Mouse (Mus musculus): ENCODE measurements around the gene Slc6a1. TPM values are rescaled to one million over a fixed set of nuclear protein-coding genes. Genes with fewer than 3 reads are reported as not detected.

Gene Slc6a1
- polyA plus RNA-seq, 1 experiment from 2014 or later = not detected

- 91% methylated on average over 15 of the region's 15 CpGs for WGBS (ENCODE audit: missing documents)
- no peaks in the 10 kb centered on the region for H3K79me2 ChIP-seq (ENCODE audit: inconsistent target)
- H3K27ac ChIP-seq = no peak overlapping the region
- H3K36me3 ChIP-seq (ENCODE audit: inconsistent target) = no peaks in the 10 kb centered on the region
- H3K4me3 ChIP-seq (ENCODE audit: inconsistent target) = no peak overlapping the region
Observed at GRCm38 (mm10) chr6:114272279-114272678, 10.2 kb upstream of the Slc6a1 start.

GRCm38 (mm10) chr6:114273997-114274728 lies 8.3 kb upstream of the Slc6a1 start:
- Histone ChIP-seq H3K79me2 (ENCODE audit: inconsistent target) (no peaks in the 10 kb centered on the region), H3K36me3 (ENCODE audit: inconsistent target) (no peaks in the 10 kb centered on the region), H3K27ac (no peak overlapping the region), H3K4me3 (ENCODE audit: inconsistent target) (no peak overlapping the region)
- WGBS (ENCODE audit: missing documents) = 62% methylated on average over 14 of the region's 14 CpGs

- Histone ChIP-seq H3K79me2 (ENCODE audit: inconsistent target) (no peaks in the 10 kb centered on the region), H3K27ac (no peak overlapping the region), H3K36me3 (ENCODE audit: inconsistent target) (no peaks in the 10 kb centered on the region), H3K4me3 (ENCODE audit: inconsistent target) (no peak overlapping the region)
- WGBS (ENCODE audit: missing documents) = 64% methylated on average over 8 of the region's 8 CpGs
Observed at GRCm38 (mm10) chr6:114275800-114276199, 6.6 kb upstream of the Slc6a1 start.

GRCm38 (mm10) chr6:114283278-114283770 lies 889 bp downstream of the Slc6a1 start:
- H3K79me2 ChIP-seq (ENCODE audit: inconsistent target) = no peaks in the 10 kb centered on the region
- 23% methylated on average over 8 of the region's 8 CpGs for WGBS (ENCODE audit: missing documents)
- H3K27ac ChIP-seq = no peak overlapping the region
- no peak overlapping the region for H3K4me3 ChIP-seq (ENCODE audit: inconsistent target)
- no peaks in the 10 kb centered on the region for H3K36me3 ChIP-seq (ENCODE audit: inconsistent target)

- WGBS (ENCODE audit: missing documents) = 63% methylated on average over 10 of the region's 10 CpGs
- Histone ChIP-seq H3K4me3 (ENCODE audit: inconsistent target) (no peak overlapping the region), H3K79me2 (ENCODE audit: inconsistent target) (no peaks in the 10 kb centered on the region), H3K36me3 (ENCODE audit: inconsistent target) (no peaks in the 10 kb centered on the region), H3K27ac (no peak overlapping the region)
Observed at GRCm38 (mm10) chr6:114283927-114284703, 1.7 kb downstream of the Slc6a1 start.

- H3K27ac ChIP-seq = no peak overlapping the region
- 47% methylated on average over 3 of the region's 4 CpGs for WGBS (ENCODE audit: missing documents)
- H3K36me3 ChIP-seq (ENCODE audit: inconsistent target) = no peaks in the 10 kb centered on the region
- H3K4me3 ChIP-seq (ENCODE audit: inconsistent target) = no peak overlapping the region
- no peaks in the 10 kb centered on the region for H3K79me2 ChIP-seq (ENCODE audit: inconsistent target)
Observed at GRCm38 (mm10) chr6:114285424-114285823, 3.0 kb downstream of the Slc6a1 start.

- Histone ChIP-seq H3K4me3 (ENCODE audit: inconsistent target) (no peak overlapping the region), H3K36me3 (ENCODE audit: inconsistent target) (no peaks in the 10 kb centered on the region), H3K27ac (no peak overlapping the region), H3K79me2 (ENCODE audit: inconsistent target) (no peaks in the 10 kb centered on the region)
- 23% methylated on average over 7 of the region's 7 CpGs for WGBS (ENCODE audit: missing documents)
Observed at GRCm38 (mm10) chr6:114289106-114289505, 6.7 kb downstream of the Slc6a1 start.

- 68% methylated on average over 8 of the region's 8 CpGs for WGBS (ENCODE audit: missing documents)
- no peaks in the 10 kb centered on the region for H3K79me2 ChIP-seq (ENCODE audit: inconsistent target)
- no peaks in the 10 kb centered on the region for H3K36me3 ChIP-seq (ENCODE audit: inconsistent target)
- no peak overlapping the region for H3K4me3 ChIP-seq (ENCODE audit: inconsistent target)
- H3K27ac ChIP-seq = no peak overlapping the region
Observed at GRCm38 (mm10) chr6:114290184-114290583, 7.7 kb downstream of the Slc6a1 start.

- Histone ChIP-seq H3K4me3 (ENCODE audit: inconsistent target) (no peak overlapping the region), H3K79me2 (ENCODE audit: inconsistent target) (no peaks in the 10 kb centered on the region), H3K27ac (no peak overlapping the region), H3K36me3 (ENCODE audit: inconsistent target) (no peaks in the 10 kb centered on the region)
- WGBS (ENCODE audit: missing documents) = 62% methylated on average over 4 of the region's 4 CpGs
Observed at GRCm38 (mm10) chr6:114290929-114291328, 8.5 kb downstream of the Slc6a1 start.

- Histone ChIP-seq H3K36me3 (ENCODE audit: inconsistent target) (no peaks in the 10 kb centered on the region), H3K27ac (no peak overlapping the region), H3K79me2 (ENCODE audit: inconsistent target) (no peaks in the 10 kb centered on the region), H3K4me3 (ENCODE audit: inconsistent target) (no peak overlapping the region)
- 46% methylated on average over 5 of the region's 5 CpGs for WGBS (ENCODE audit: missing documents)
Observed at GRCm38 (mm10) chr6:114291396-114291795, 9.0 kb downstream of the Slc6a1 start.

GRCm38 (mm10) chr6:114293511-114293910 lies 11.1 kb downstream of the Slc6a1 start:
- WGBS (ENCODE audit: missing documents) = 22% methylated on average over 8 of the region's 8 CpGs
- Histone ChIP-seq H3K27ac (no peak overlapping the region), H3K79me2 (ENCODE audit: inconsistent target) (no peaks in the 10 kb centered on the region)

GRCm38 (mm10) chr6:114295086-114295485 lies 12.7 kb downstream of the Slc6a1 start:
- Histone ChIP-seq H3K27ac (no peak overlapping the region), H3K4me3 (ENCODE audit: inconsistent target) (no peak overlapping the region), H3K79me2 (ENCODE audit: inconsistent target) (no peaks in the 10 kb centered on the region), H3K36me3 (ENCODE audit: inconsistent target) (no peaks in the 10 kb centered on the region)
- 87% methylated on average over 4 of the region's 4 CpGs for WGBS (ENCODE audit: missing documents)

More at GRCm38 (mm10) chr6:114293511-114293910, 11.1 kb downstream of the Slc6a1 start:
- no peak overlapping the region for H3K4me3 ChIP-seq (ENCODE audit: inconsistent target)
- no peaks in the 10 kb centered on the region for H3K36me3 ChIP-seq (ENCODE audit: inconsistent target)

- H3K27ac ChIP-seq = no peak overlapping the region
- H3K36me3 ChIP-seq (ENCODE audit: inconsistent target) = no peaks in the 10 kb centered on the region
- WGBS (ENCODE audit: missing documents) = 63% methylated on average over 8 of the region's 10 CpGs
- no peak overlapping the region for H3K4me3 ChIP-seq (ENCODE audit: inconsistent target)
- H3K79me2 ChIP-seq (ENCODE audit: inconsistent target) = no peaks in the 10 kb centered on the region
Observed at GRCm38 (mm10) chr6:114297260-114298002, 15.0 kb downstream of the Slc6a1 start.

GRCm38 (mm10) chr6:114299699-114300098 lies 17.3 kb downstream of the Slc6a1 start:
- H3K27ac ChIP-seq = no peak overlapping the region
- 86% methylated on average over 5 of the region's 5 CpGs for WGBS (ENCODE audit: missing documents)
- H3K79me2 ChIP-seq (ENCODE audit: inconsistent target) = no peaks in the 10 kb centered on the region
- no peak overlapping the region for H3K4me3 ChIP-seq (ENCODE audit: inconsistent target)
- H3K36me3 ChIP-seq (ENCODE audit: inconsistent target) = no peaks in the 10 kb centered on the region
